Mouse (Mus musculus): ENCODE results near the gene Tufm.
A peak's percentile ranks its signal among the peaks of the same experiment; 100 is the strongest.

DNA sequence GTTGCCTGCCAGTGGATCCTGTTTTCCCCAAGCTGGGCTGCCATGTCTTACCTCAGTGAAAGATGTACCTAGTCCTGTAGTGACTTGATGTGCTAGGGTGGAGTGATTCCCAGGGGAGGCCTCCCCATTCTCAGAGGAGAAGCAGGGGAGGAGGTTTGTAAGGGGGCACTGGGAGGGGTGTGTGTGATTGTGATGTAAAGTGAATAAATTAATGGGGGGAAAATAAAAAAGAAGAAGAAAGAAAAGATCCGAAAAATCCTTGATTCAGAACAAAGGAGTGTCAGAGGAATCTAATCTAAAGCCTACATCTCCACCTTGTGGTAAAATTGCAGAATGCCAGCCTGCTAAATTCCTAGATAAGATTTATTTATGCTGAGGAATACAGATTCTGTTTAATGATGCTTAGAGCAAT, 41.0 kb downstream of the Tufm start:
- TF ChIP-seq CTCF (IDR thresholded peaks at IDR 0.05; ENCODE audit: low read depth, low read length), result peak; percentile 16
- no peak for TF ChIP-seq POLR2A (IDR thresholded peaks at IDR 0.05; ENCODE audit: insufficient read depth, low read length)
